Mouse (Mus musculus) B cell, adult 62 days (primary cell): ENCODE data around the gene Ap5m1. TPM values are rescaled to one million over a fixed set of nuclear protein-coding genes. Genes with fewer than 3 reads are reported as not detected.

Experiments used
- total RNA-seq: library from RNA; stranded (reverse); gene quantifications from 4 replicates; pipeline ENCODE4 v1.2.4, GENCODE M21; 2023

Gene Ap5m1
- total RNA-seq: 21.3 to 29.4 TPM (median 25.1 TPM) in 4 replicates

DNA sequence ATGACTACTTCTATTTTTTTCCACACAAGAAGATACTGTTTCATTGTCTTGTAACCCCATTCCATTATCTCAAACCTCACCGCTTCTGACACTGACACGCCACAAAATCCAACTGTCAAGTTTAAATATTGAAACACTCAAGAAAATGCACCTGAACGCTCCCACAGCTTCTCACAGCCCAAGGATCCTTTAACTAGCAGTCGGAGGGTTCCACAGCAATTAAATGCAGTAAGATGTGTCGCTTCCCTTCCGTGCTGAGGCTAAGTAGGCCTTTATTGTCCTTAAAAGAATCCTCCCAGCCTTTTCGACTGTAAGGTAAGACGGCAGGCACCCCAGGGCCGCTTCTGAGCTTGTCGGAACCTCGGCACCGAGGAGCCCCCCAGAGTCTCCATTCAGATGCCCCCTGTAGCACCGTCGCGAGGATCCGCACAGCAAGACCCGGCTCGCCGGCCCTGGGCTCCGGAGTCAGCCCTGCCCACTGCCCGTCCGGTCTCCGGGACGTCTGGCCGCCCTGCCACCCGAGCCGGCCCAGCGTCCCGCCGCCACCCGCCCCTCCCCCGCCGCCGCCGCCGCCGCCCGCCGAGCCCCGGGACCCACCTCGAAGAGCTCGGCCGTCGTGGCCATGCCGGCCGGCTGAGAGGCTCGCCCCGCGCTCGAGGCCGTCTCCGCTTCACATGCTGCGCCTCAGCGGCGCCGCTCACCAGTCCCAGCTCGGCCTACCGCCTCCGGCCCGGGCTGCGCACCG lies at the start of gene Ap5m1:
Gene Ap5m1 (plus strand): TSS at position 569 of the 745 bp plus-strand sequence.

DNA sequence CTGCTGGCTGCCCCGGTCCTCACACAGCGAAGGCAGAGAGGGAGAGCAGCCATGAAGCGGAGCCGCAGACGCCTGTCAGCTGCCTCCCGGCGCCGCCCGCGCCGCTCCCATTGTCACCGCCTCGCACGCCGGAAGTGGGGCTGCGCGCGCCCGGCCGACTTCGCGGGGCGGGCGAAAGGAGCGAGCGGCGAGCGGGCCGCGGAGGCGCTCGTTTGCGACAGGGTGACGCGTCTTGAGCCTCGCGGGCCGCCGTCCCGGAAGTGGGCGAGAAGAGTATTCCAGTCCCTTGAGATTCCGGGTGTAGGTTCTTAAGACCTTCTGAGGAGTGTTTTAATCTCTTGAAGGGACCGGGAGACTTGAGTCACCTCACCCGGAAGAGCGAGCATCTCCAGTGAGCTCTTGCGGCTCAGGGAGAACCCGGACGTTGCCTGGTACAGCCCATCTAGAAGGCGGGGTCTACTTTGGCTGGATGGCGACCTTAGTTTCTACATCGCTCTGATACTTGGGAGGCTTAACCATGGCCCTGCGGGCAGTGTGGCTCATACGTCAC lies 452 bp downstream of the Ap5m1 start, which contains the start of gene Exoc5:
Gene Exoc5 (minus strand): TSS at position 380 of the 550 bp plus-strand sequence.

Other genes with a start within 250 kb of the Ap5m1 start
- 48.6 to 53.8 TPM (median 50.6 TPM) in 4 replicates for gene Exoc5, start 556 bp downstream of the Ap5m1 start, total RNA-seq
- gene Naa30, start 106.1 kb downstream of the Ap5m1 start, total RNA-seq: 42.0 to 48.7 TPM (median 44.7 TPM) in 4 replicates
- gene ccdc198, start 179.4 kb downstream of the Ap5m1 start, total RNA-seq: not detected in 4 replicates